Mouse (Mus musculus) liver, adult 2 months (tissue): Measurements from ENCODE around the gene Ppil1. TPM values are rescaled to one million over a fixed set of nuclear protein-coding genes. Genes with fewer than 3 reads are reported as not detected.

Experiments used
- DNase-seq: peaks from one replicate; pipeline ENCODE4 v3.0.0-alpha.2; 2011; ENCODE audit warnings: low read depth, low spot score; ENCODE audit errors: extremely low read depth
- H3K27ac ChIP-seq: fragments of 200-500 bp; replicated peaks from 2 replicates; pipeline ENCODE4 v1.5.1; 2012; ENCODE audit warnings: low read depth, mild to moderate bottlenecking, control low read depth, inconsistent platforms, low read length; ENCODE audit not compliant: insufficient read depth
- H3K27me3 ChIP-seq: fragments of 200-500 bp; 2 replicates; pipeline ENCODE4 v1.6.1; 2012; ENCODE audit warnings: mild to moderate bottlenecking, moderate library complexity, low read length, inconsistent platforms; ENCODE audit not compliant: control insufficient read depth, insufficient read depth
- H3K36me3 ChIP-seq: fragments of 200-500 bp; 2 replicates; pipeline ENCODE4 v1.6.1; 2012; ENCODE audit warnings: low read length, inconsistent platforms; ENCODE audit not compliant: control insufficient read depth, insufficient read depth
- H3K4me1 ChIP-seq: fragments of 200-500 bp; 2 replicates; pipeline ENCODE4 v1.6.1; 2011; ENCODE audit warnings: low read length; ENCODE audit not compliant: control insufficient read depth, insufficient read depth
- H3K4me3 ChIP-seq: fragments of 200-500 bp; 2 replicates; pipeline ENCODE4 v1.5.1; 2011; ENCODE audit warnings: low read depth, mild to moderate bottlenecking, control low read depth, low read length, moderate library complexity; ENCODE audit not compliant: insufficient read depth
- H3K79me2 ChIP-seq: fragments of 200-500 bp; 2 replicates; pipeline ENCODE4 v1.6.1; 2012; ENCODE audit warnings: inconsistent platforms, mild to moderate bottlenecking, low read length, moderate library complexity; ENCODE audit not compliant: control insufficient read depth, insufficient read depth
- H3K9ac ChIP-seq: fragments of 200-500 bp; 2 replicates; pipeline ENCODE4 v1.6.1; 2012; ENCODE audit warnings: low read depth, mild to moderate bottlenecking, control low read depth, inconsistent platforms, low read length
- CTCF ChIP-seq: fragments of 200-500 bp; IDR thresholded peaks from 2 replicates; pipeline ENCODE4 v1.5.1; 2011; ENCODE audit warnings: low read depth, low read length, control low read depth
- POLR2A ChIP-seq: fragments of 200-500 bp; IDR thresholded peaks from 2 replicates; pipeline ENCODE4 v1.6.1; 2011; ENCODE audit warnings: low read length, control low read depth; ENCODE audit not compliant: insufficient read depth; ENCODE audit errors: extremely low read depth
- WGBS: fragments of 180-500 bp; shearing (Covaris S2); methylation state at CpG from one replicate; pipeline ENCODE4 v1.1.7; 2018; 5-methylcytosine and 5-hydroxymethylcytosine counted together
- polyA plus RNA-seq: library from polyadenylated mRNA; depleted of rRNA; stranded (reverse); fragments of >200 nt; gene quantifications from 2 replicates; pipeline ENCODE4 v1.2.3, GENCODE M21; 2012
- total RNA-seq: library from RNA; depleted of rRNA; stranded (reverse); fragments of >200 nt; gene quantifications from 2 replicates; pipeline ENCODE4 v1.2.3, GENCODE M21; 2014

Ppil1 gene
- total and polyA plus RNA-seq, 2 experiments, result 10.4 to 14.7 TPM

DNA sequence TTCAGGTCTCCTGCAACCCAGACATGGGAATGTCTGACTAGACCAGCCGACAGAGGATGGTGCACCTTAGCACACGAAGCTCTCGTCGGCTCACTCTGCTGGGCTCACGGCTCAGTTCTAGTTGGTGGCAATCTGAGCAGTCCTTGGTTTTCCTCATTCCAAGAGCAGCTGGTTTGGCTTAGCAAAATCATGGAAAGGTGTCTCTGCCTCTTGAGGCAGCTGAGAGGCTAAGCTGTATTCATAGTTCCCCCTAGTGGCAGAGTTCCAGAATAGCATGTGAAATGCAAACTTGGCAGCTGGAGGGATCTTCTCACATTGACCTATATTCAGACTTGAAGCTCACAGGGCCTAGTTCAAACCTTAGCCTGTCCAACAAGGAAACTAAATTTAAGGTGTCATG, 17.4 kb downstream of the Ppil1 start:
- Histone ChIP-seq H3K9ac (no peak overlapping the region), H3K4me1 (peaks cover 3% of the 10 kb centered on the region), H3K36me3 (no peaks in the 10 kb centered on the region), H3K79me2 (no peaks in the 10 kb centered on the region), H3K4me3 (no peak overlapping the region), H3K27ac (no peak overlapping the region), H3K27me3 (no peaks in the 10 kb centered on the region)
- TF ChIP-seq POLR2A (no peak), CTCF (peak; percentile 35)
- peak; percentile 85 for DNase-seq
- 43% methylated on average over 5 of the region's 5 CpGs for WGBS

DNA sequence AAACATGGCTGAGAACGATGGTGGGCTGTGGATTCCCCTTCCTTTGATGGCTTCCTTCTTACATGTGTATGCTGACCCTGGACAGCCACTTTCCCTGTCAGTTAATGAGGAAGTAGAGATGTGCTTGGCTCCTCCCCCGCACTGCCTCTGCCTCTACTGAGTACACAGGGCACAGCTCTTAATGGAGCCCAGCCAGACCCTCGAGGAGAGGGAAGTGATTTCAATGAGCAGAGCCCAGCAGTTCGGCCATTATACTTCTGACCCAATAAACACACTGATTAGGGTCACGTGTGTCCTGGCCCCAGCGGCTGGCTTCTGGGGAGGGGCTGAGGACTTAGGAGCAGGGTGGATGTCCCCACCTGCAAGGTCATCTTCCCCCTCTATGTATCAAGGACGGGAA, 18.3 kb downstream of the Ppil1 start:
- no peak overlapping the region for H3K27ac ChIP-seq
- H3K36me3 ChIP-seq, result no peaks in the 10 kb centered on the region
- no peak for DNase-seq
- H3K27me3 ChIP-seq, result no peaks in the 10 kb centered on the region
- H3K79me2 ChIP-seq, result no peaks in the 10 kb centered on the region
- TF ChIP-seq CTCF (no peak), POLR2A (no peak)
- no peak overlapping the region for H3K4me3 ChIP-seq
- WGBS, result 67% methylated on average over 7 of the region's 7 CpGs
- no peak overlapping the region for H3K9ac ChIP-seq
- no peaks in the 10 kb centered on the region for H3K4me1 ChIP-seq

DNA sequence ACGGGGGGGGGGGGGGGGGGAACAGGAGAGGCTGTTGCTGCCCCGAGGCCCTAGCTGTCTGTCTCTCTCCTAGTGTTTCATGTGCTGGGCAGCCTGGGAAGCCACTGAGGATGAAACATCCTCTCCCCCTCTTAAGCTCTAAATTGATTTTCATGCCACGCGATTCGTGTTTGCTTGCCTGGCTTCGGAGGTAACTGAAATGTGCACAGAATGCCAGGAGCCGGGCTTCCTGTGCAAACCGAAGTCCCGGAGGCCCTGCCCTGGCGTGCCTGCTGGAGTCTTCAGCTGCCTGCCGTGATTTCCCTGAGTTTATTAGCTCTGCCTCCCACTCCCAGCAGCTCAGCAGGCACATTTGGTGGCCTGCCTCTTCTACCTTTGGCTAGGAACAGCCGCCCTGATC, 19.1 kb downstream of the Ppil1 start:
- Histone ChIP-seq H3K79me2 (no peaks in the 10 kb centered on the region), H3K36me3 (no peaks in the 10 kb centered on the region), H3K27me3 (no peaks in the 10 kb centered on the region), H3K4me1 (no peaks in the 10 kb centered on the region), H3K27ac (no peak overlapping the region), H3K4me3 (no peak overlapping the region), H3K9ac (no peak overlapping the region)
- DNase-seq, result no peak
- WGBS, result 30% methylated on average over 11 of the region's 12 CpGs
- no peak for TF ChIP-seq CTCF
- no peak for TF ChIP-seq POLR2A

DNA sequence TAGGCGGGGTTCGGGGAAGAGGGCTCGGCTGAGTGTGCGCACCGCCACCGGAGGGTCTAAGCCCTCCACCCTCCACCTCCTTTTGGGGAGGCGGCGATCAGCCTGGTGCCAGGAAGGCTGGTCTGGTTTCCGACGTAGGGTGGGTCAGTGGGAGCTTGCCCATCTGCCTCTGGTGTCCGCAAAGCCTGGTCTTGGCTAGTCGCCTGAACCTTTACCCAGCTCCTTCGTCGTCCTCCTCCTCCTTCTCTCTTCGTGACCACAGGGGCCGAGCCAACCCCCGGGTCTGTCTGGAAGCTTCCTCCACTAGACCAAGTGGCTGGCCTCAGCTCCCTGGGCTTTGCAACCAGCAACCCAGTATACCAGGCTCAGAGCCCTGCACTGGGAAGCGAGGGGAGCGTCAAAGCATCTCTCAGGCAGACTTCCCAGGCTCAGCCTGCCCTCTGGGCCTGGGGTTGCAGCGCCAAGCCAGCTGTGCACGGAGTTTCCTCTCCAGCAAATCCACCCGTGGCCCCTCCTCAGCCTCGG, 25.5 kb downstream of the Ppil1 start:
- no peaks in the 10 kb centered on the region for H3K4me1 ChIP-seq
- no peaks in the 10 kb centered on the region for H3K79me2 ChIP-seq
- no peak overlapping the region for H3K4me3 ChIP-seq
- H3K27me3 ChIP-seq, result peaks cover 17% of the 10 kb centered on the region
- TF ChIP-seq CTCF (no peak), POLR2A (no peak)
- WGBS, result 13% methylated on average over 23 of the region's 23 CpGs
- H3K9ac ChIP-seq, result no peak overlapping the region
- H3K27ac ChIP-seq, result no peak overlapping the region
- no peaks in the 10 kb centered on the region for H3K36me3 ChIP-seq
- DNase-seq, result no peak

DNA sequence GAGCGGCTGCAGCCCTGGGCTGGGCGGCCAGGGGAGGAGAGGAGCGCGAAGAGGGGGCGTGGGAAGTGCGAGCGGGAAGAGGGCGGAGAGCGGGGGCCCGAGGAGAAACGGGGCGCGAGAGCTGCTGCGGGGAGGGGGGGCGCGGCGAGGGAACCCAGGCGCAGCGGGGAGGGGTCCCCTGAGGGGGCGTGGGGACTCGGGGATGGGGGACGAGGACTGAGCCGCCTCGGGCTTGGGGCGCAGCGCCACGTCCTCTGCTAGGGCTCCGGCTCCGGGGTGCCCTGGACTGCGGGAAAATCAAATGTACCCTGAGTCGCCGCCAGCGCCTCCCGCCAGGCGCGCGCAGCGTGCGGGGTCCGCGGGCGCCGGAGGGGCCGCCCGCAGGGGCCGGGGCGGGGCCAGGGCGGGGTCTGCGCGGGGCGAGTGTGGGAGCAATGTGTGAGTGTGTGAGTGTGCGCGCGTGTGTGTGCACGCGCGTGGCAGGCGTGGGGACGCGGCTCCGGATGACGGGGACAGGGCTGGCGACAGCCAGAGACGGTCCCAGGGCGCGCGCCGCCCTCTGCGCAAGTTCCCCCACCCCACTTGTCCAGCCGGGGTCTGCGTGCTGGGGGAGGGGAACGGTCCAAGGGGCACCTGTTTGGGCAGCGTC, 26.1 kb downstream of the Ppil1 start, which contains the start of gene Cpne5:
Cpne5 (minus strand) TSS at position 396 of the 649 bp plus-strand sequence.
- WGBS, result 5% methylated on average over 65 of the region's 73 CpGs
- no peak for TF ChIP-seq CTCF
- no peak for TF ChIP-seq POLR2A
- H3K36me3 ChIP-seq, result no peaks in the 10 kb centered on the region
- peaks cover 17% of the 10 kb centered on the region for H3K27me3 ChIP-seq
- no peak within 1 kb of the TSS for H3K9ac ChIP-seq
- no peak within 1 kb of the TSS for H3K27ac ChIP-seq
- no peak within 1 kb of the TSS for H3K4me3 ChIP-seq
- DNase-seq, result no peak
- H3K79me2 ChIP-seq, result no peaks in the 10 kb centered on the region
- H3K4me1 ChIP-seq, result no peaks in the 10 kb centered on the region

DNA sequence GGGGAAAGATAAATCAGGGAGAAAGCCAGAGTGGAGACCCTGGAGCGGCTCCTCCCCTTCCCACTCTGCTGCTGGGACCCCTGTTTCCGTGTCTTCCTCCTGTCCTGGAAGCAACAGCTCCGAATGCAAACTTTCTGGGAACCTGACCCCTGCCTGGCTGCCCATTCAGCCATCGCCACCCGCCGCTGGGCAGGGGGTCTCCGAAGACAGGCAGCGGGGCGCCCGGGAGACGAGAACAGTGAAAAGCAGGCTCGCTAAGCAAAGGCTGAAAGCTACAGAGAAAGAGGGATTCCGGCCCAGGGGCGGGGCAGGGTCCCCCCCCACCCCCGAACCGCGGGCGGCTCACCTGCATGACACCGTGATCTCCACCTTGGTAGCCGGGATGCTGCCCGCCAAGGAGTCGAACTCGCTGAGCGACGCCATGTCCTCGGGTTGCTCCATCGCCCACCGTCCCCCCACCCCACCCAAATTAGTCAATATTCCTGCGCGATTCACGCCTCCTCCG, 26.7 kb downstream of the Ppil1 start:
- 7% methylated on average over 32 of the region's 32 CpGs for WGBS
- Histone ChIP-seq H3K4me3 (no peak overlapping the region), H3K9ac (no peak overlapping the region), H3K27ac (no peak overlapping the region), H3K79me2 (no peaks in the 10 kb centered on the region), H3K27me3 (peaks cover 17% of the 10 kb centered on the region), H3K4me1 (no peaks in the 10 kb centered on the region), H3K36me3 (no peaks in the 10 kb centered on the region)
- no peak for DNase-seq
- TF ChIP-seq POLR2A (no peak), CTCF (no peak)
